Mouse (Mus musculus) spleen, adult 2 months (tissue): ENCODE measurements around the gene Dock7.

Source experiments
- CTCF ChIP-seq: fragments of 200-500 bp; IDR thresholded peaks from 2 replicates; pipeline ENCODE4 v1.5.1; 2011; ENCODE audit warnings: mild to moderate bottlenecking, inconsistent platforms; ENCODE audit not compliant: insufficient read depth, insufficient read length, insufficient replicate concordance; ENCODE audit errors: extremely low read depth
- POLR2A ChIP-seq: fragments of 200-500 bp; IDR thresholded peaks from 2 replicates; pipeline ENCODE4 v1.6.1; 2011; ENCODE audit warnings: low read depth, low read length, inconsistent platforms

DNA sequence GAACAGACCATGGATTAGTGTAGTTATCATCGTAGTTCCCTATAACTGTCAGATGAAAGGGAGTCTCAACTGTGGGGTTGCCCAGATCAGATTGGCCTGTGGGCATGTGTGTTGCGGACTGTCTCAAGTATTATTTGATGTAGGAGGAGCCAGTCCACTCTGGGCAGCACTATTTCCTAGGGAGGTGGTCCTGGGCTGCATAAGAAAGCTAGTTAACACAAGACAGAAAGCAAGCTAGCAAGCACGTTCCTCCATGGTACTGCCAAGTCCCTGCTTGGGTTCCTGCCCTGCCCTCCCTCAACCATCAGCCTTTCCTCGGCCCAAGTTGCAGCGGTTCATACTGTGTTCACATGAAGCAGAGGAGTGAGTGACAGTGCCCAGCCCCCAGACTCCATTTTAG is 210.5 kb downstream of the Dock7 start:
- TF ChIP-seq CTCF, result no peak
- no peak for TF ChIP-seq POLR2A
